Mouse (Mus musculus) neural tube, embryonic 12.5 days (tissue): ENCODE results near the gene Gpc5. TPM values are rescaled to one million over a fixed set of nuclear protein-coding genes. Genes with fewer than 3 reads are reported as not detected.

ENCODE experiments used
- ATAC-seq: fragments of 200-750 bp; cut with Nextera tagmentation; 2 replicates; pipeline ENCODE4 v1.8.0; 2017; ENCODE audit warnings: low read depth, mild to moderate bottlenecking, moderate TSS enrichment, moderate library complexity; ENCODE audit not compliant: low FRiP score
- H3K27ac ChIP-seq: fragments of 300-500 bp; sonication (generic); 2 replicates; pipeline ENCODE4 v1.5.1; 2016
- H3K27me3 ChIP-seq: fragments of 300-500 bp; sonication (generic); replicated peaks from 2 replicates; pipeline ENCODE4 v1.6.1; 2016; ENCODE audit warnings: mild to moderate bottlenecking
- H3K36me3 ChIP-seq: fragments of 300-500 bp; sonication (generic); 2 replicates; pipeline ENCODE4 v1.6.1; 2016; ENCODE audit warnings: mild to moderate bottlenecking
- H3K4me1 ChIP-seq: fragments of 300-500 bp; sonication (generic); 2 replicates; pipeline ENCODE4 v1.6.1; 2016
- H3K4me2 ChIP-seq: fragments of 300-500 bp; sonication (generic); replicated peaks from 2 replicates; pipeline ENCODE4 v1.6.1; 2016; ENCODE audit warnings: mild to moderate bottlenecking
- H3K4me3 ChIP-seq: fragments of 300-500 bp; sonication (generic); 2 replicates; pipeline ENCODE4 v1.5.1; 2016
- H3K9ac ChIP-seq: fragments of 300-500 bp; sonication (generic); 2 replicates; pipeline ENCODE4 v1.6.1; 2016; ENCODE audit warnings: mild to moderate bottlenecking
- H3K9me3 ChIP-seq: fragments of 300-500 bp; sonication (generic); 2 replicates; pipeline ENCODE4 v1.6.1; 2016; ENCODE audit warnings: mild to moderate bottlenecking
- WGBS: fragments of 180-500 bp; shearing (Covaris S2); methylation state at CpG from one replicate; pipeline ENCODE4 v1.1.7; 2016; 5-methylcytosine and 5-hydroxymethylcytosine counted together
- polyA plus RNA-seq: library from polyadenylated mRNA; unstranded; fragments of >200 nt; fragmentation: Nextera tagmentation; extraction: Ambion mirVana; gene quantifications from 2 replicates; pipeline ENCODE4 v1.2.1, GENCODE M21; 2016

The Gpc5 gene
- polyA plus RNA-seq, 1 experiment from 2014 or later, result 1.8 TPM

GRCm38 (mm10) chr14:116338395-116338794, 1246.4 kb downstream of the Gpc5 start:
- no peaks in the 10 kb centered on the region for H3K4me1 ChIP-seq
- no peaks in the 10 kb centered on the region for H3K27me3 ChIP-seq
- H3K27ac ChIP-seq, result no peak overlapping the region
- no peak overlapping the region for H3K9ac ChIP-seq
- H3K4me3 ChIP-seq, result no peak overlapping the region
- H3K4me2 ChIP-seq, result no peak overlapping the region
- no peaks in the 10 kb centered on the region for H3K36me3 ChIP-seq
- no peaks in the 10 kb centered on the region for H3K9me3 ChIP-seq
- ATAC-seq, result no peak
- 77% methylated on average over 3 of the region's 3 CpGs for WGBS

- Histone ChIP-seq H3K36me3 (no peaks in the 10 kb centered on the region), H3K27ac (no peak overlapping the region), H3K9me3 (no peaks in the 10 kb centered on the region), H3K4me1 (no peaks in the 10 kb centered on the region), H3K27me3 (no peaks in the 10 kb centered on the region), H3K4me2 (no peak overlapping the region), H3K4me3 (no peak overlapping the region), H3K9ac (no peak overlapping the region)
- WGBS, result 74% methylated on average over 3 of the region's 3 CpGs
- no peak for ATAC-seq
Measured at GRCm38 (mm10) chr14:116348560-116348959, 1256.5 kb downstream of the Gpc5 start.

GRCm38 (mm10) chr14:116384602-116385001, 1292.6 kb downstream of the Gpc5 start:
- Histone ChIP-seq H3K27ac (no peak overlapping the region), H3K36me3 (no peaks in the 10 kb centered on the region), H3K4me1 (no peaks in the 10 kb centered on the region), H3K27me3 (no peaks in the 10 kb centered on the region), H3K4me3 (no peak overlapping the region), H3K9me3 (no peaks in the 10 kb centered on the region), H3K9ac (no peak overlapping the region), H3K4me2 (no peak overlapping the region)
- no peak for ATAC-seq
- WGBS, result 67% methylated on average over 2 of the region's 2 CpGs

GRCm38 (mm10) chr14:116415511-116415910, 1323.5 kb downstream of the Gpc5 start:
- Histone ChIP-seq H3K4me1 (no peaks in the 10 kb centered on the region), H3K4me3 (no peak overlapping the region), H3K36me3 (no peaks in the 10 kb centered on the region), H3K27me3 (no peaks in the 10 kb centered on the region), H3K27ac (no peak overlapping the region), H3K4me2 (no peak overlapping the region), H3K9ac (no peak overlapping the region), H3K9me3 (no peaks in the 10 kb centered on the region)
- 83% methylated on average over 3 of the region's 3 CpGs for WGBS
- ATAC-seq, result no peak

- WGBS, result 70% methylated on average over 4 of the region's 4 CpGs
- ATAC-seq, result no peak
- no peaks in the 10 kb centered on the region for H3K9me3 ChIP-seq
- no peaks in the 10 kb centered on the region for H3K27me3 ChIP-seq
- H3K36me3 ChIP-seq, result no peaks in the 10 kb centered on the region
- H3K27ac ChIP-seq, result no peak overlapping the region
- no peak overlapping the region for H3K9ac ChIP-seq
- H3K4me3 ChIP-seq, result no peak overlapping the region
- no peak overlapping the region for H3K4me2 ChIP-seq
- no peaks in the 10 kb centered on the region for H3K4me1 ChIP-seq
Measured at GRCm38 (mm10) chr14:116448219-116448618, 1356.2 kb downstream of the Gpc5 start.

GRCm38 (mm10) chr14:116453356-116453755, 1361.3 kb downstream of the Gpc5 start:
- no peak for ATAC-seq
- no peak overlapping the region for H3K27ac ChIP-seq
- H3K36me3 ChIP-seq, result no peaks in the 10 kb centered on the region
- H3K9ac ChIP-seq, result no peak overlapping the region
- H3K4me2 ChIP-seq, result no peak overlapping the region
- H3K4me3 ChIP-seq, result no peak overlapping the region
- WGBS, result 64% methylated on average over 3 of the region's 3 CpGs
- H3K9me3 ChIP-seq, result no peaks in the 10 kb centered on the region
- no peaks in the 10 kb centered on the region for H3K4me1 ChIP-seq
- H3K27me3 ChIP-seq, result no peaks in the 10 kb centered on the region

- Histone ChIP-seq H3K36me3 (no peaks in the 10 kb centered on the region), H3K9me3 (no peaks in the 10 kb centered on the region), H3K4me3 (no peak overlapping the region), H3K27me3 (no peaks in the 10 kb centered on the region), H3K9ac (no peak overlapping the region), H3K4me1 (no peaks in the 10 kb centered on the region), H3K27ac (no peak overlapping the region), H3K4me2 (no peak overlapping the region)
- no peak for ATAC-seq
- WGBS, result 66% methylated on average over 4 of the region's 4 CpGs
Measured at GRCm38 (mm10) chr14:116456211-116456610, 1364.2 kb downstream of the Gpc5 start.

- Histone ChIP-seq H3K4me1 (no peaks in the 10 kb centered on the region), H3K9me3 (no peaks in the 10 kb centered on the region), H3K27ac (no peak overlapping the region), H3K9ac (no peak overlapping the region), H3K27me3 (no peaks in the 10 kb centered on the region), H3K4me3 (no peak overlapping the region), H3K4me2 (no peak overlapping the region), H3K36me3 (no peaks in the 10 kb centered on the region)
- ATAC-seq, result no peak
- 81% methylated on average over 8 of the region's 8 CpGs for WGBS
Measured at GRCm38 (mm10) chr14:116473378-116474179, 1381.6 kb downstream of the Gpc5 start.

- no peak for ATAC-seq
- H3K36me3 ChIP-seq, result no peaks in the 10 kb centered on the region
- H3K27ac ChIP-seq, result no peak overlapping the region
- H3K4me3 ChIP-seq, result no peak overlapping the region
- H3K27me3 ChIP-seq, result no peaks in the 10 kb centered on the region
- no peak overlapping the region for H3K4me2 ChIP-seq
- WGBS, result 30% methylated on average over 1 of the region's 1 CpGs
- H3K9me3 ChIP-seq, result no peaks in the 10 kb centered on the region
- H3K4me1 ChIP-seq, result no peaks in the 10 kb centered on the region
- H3K9ac ChIP-seq, result no peak overlapping the region
Measured at GRCm38 (mm10) chr14:116494285-116494850, 1402.4 kb downstream of the Gpc5 start.

GRCm38 (mm10) chr14:116538216-116538615, 1446.2 kb downstream of the Gpc5 start:
- Histone ChIP-seq H3K4me3 (no peak overlapping the region), H3K9ac (no peak overlapping the region), H3K4me1 (no peaks in the 10 kb centered on the region), H3K27me3 (no peaks in the 10 kb centered on the region), H3K27ac (no peak overlapping the region), H3K4me2 (no peak overlapping the region), H3K9me3 (no peaks in the 10 kb centered on the region), H3K36me3 (no peaks in the 10 kb centered on the region)
- 90% methylated on average over 3 of the region's 3 CpGs for WGBS
- ATAC-seq, result no peak

GRCm38 (mm10) chr14:116543746-116544145, 1451.7 kb downstream of the Gpc5 start:
- Histone ChIP-seq H3K27me3 (no peaks in the 10 kb centered on the region), H3K36me3 (no peaks in the 10 kb centered on the region), H3K9ac (no peak overlapping the region), H3K4me3 (no peak overlapping the region), H3K9me3 (no peaks in the 10 kb centered on the region), H3K27ac (no peak overlapping the region), H3K4me1 (no peaks in the 10 kb centered on the region), H3K4me2 (no peak overlapping the region)
- ATAC-seq, result no peak

- H3K36me3 ChIP-seq, result no peaks in the 10 kb centered on the region
- no peaks in the 10 kb centered on the region for H3K9me3 ChIP-seq
- no peak overlapping the region for H3K4me2 ChIP-seq
- H3K9ac ChIP-seq, result no peak overlapping the region
- no peak overlapping the region for H3K27ac ChIP-seq
- WGBS, result 74% methylated on average over 5 of the region's 5 CpGs
- H3K27me3 ChIP-seq, result no peaks in the 10 kb centered on the region
- H3K4me3 ChIP-seq, result no peak overlapping the region
- ATAC-seq, result no peak
- H3K4me1 ChIP-seq, result no peaks in the 10 kb centered on the region
Measured at GRCm38 (mm10) chr14:116551401-116551800, 1459.4 kb downstream of the Gpc5 start.

- 37% methylated on average over 7 of the region's 7 CpGs for WGBS
- Histone ChIP-seq H3K9ac (no peak overlapping the region), H3K9me3 (no peaks in the 10 kb centered on the region), H3K36me3 (no peaks in the 10 kb centered on the region), H3K4me3 (no peak overlapping the region), H3K4me2 (no peak overlapping the region), H3K27me3 (no peaks in the 10 kb centered on the region), H3K4me1 (no peaks in the 10 kb centered on the region), H3K27ac (no peak overlapping the region)
- ATAC-seq, result no peak
Measured at GRCm38 (mm10) chr14:116553316-116553715, 1461.3 kb downstream of the Gpc5 start.
